Mouse (Mus musculus): ENCODE results near the gene Trrap. TPM values are rescaled to one million over a fixed set of nuclear protein-coding genes. Genes with fewer than 3 reads are reported as not detected.
A peak's percentile ranks its signal among the peaks of the same experiment; 100 is the strongest.

Trrap gene
- polyA plus RNA-seq, 1 experiment from 2014 or later = 68.8 TPM

DNA sequence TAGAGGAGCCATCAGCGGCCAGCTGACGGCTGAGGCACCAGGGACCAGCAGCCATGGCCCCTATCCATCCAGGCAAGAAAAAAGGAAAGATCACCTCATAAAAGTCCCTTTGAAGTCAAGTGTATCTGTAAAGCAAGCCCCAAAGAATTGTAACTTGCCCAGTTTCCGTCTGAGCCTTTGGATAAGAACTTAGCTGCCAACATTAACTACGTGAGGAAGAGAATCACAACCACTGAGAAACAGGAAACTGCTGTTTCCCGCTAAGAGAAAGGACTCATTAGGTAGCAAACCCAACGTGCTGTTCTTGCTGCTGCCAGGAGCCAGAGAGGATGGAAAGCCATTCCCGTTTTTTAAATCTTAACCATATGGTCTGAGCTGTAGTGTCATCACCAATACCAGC, 103.2 kb downstream of the Trrap start:
- H3K9ac ChIP-seq (ENCODE audit: low read depth, low read length) = no peak overlapping the region
- no peaks in the 10 kb centered on the region for H3K36me3 ChIP-seq (ENCODE audit: control insufficient read depth, insufficient read depth, low read length)
- no peaks in the 10 kb centered on the region for H3K9me3 ChIP-seq (ENCODE audit: control insufficient read depth, low read length)
- no peak overlapping the region for H3K4me3 ChIP-seq (ENCODE audit: low read depth, low read length)
- no peaks in the 10 kb centered on the region for H3K27me3 ChIP-seq (replicated peaks; ENCODE audit: control insufficient read depth, insufficient read depth, low read length)
- no peak for ATAC-seq (ENCODE audit: low read depth)
- no peak overlapping the region for H3K27ac ChIP-seq (replicated peaks; ENCODE audit: low read depth, low read length)
- H3K4me2 ChIP-seq (ENCODE audit: low read depth, low read length) = no peak overlapping the region
- 59% methylated on average over 7 of the region's 7 CpGs for WGBS
- no peaks in the 10 kb centered on the region for H3K4me1 ChIP-seq (ENCODE audit: control insufficient read depth, insufficient read depth, low read length)
- DNase-seq (ENCODE audit: low spot score) = peak; percentile 21

DNA sequence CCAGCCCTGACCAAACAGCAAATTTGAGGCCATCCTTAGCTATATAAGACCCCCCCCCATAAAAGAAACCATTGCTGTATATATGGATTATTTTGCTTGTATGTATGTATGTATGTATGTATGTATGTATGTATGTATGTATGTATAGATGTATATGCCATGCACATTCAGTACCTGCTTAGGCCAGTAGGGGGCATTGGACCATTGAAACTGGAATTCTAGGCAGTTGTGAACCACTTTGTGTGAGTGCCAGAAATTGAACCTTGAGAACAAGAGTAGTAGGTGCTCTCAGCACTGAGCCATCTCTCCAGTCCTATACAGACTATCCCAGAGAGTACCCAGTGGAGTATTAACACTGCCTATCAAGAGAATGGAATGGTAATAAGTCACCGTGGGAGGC, 104.2 kb downstream of the Trrap start:
- no peaks in the 10 kb centered on the region for H3K27me3 ChIP-seq (replicated peaks; ENCODE audit: control insufficient read depth, insufficient read depth, low read length)
- no peak overlapping the region for H3K4me3 ChIP-seq (ENCODE audit: low read depth, low read length)
- H3K4me2 ChIP-seq (ENCODE audit: low read depth, low read length) = no peak overlapping the region
- H3K9me3 ChIP-seq (ENCODE audit: control insufficient read depth, low read length) = no peaks in the 10 kb centered on the region
- no peak for ATAC-seq (ENCODE audit: low read depth)
- H3K4me1 ChIP-seq (ENCODE audit: control insufficient read depth, insufficient read depth, low read length) = no peaks in the 10 kb centered on the region
- H3K27ac ChIP-seq (replicated peaks; ENCODE audit: low read depth, low read length) = no peak overlapping the region
- no peak for DNase-seq (ENCODE audit: low spot score)
- WGBS = 96% methylated on average over 1 of the region's 1 CpGs
- peaks cover 4% of the 10 kb centered on the region; the same call in 1 of the 2 replicates for H3K36me3 ChIP-seq (ENCODE audit: control insufficient read depth, insufficient read depth, low read length)
- H3K9ac ChIP-seq (ENCODE audit: low read depth, low read length) = no peak overlapping the region

DNA sequence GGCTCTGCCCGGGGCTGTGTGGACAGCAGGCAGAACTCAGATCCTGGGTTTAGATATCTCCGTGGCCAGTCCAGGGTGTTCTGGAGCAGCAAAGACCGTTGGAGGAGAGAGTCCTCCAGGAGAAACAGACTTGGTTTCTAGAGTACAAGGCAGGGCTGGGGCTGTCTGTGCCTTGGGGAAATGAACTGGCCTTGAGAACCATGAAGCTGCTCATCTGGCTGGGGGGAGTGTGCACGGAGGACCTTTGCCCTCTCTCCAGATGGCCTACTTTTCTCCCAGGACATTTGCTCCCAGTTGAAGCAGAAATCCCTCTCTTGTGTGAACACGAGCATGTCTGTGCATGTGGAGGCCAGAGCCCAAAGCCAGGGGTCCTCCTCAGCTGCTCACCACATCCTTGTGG, 104.8 kb downstream of the Trrap start:
- 52% methylated on average over 5 of the region's 5 CpGs for WGBS

DNA sequence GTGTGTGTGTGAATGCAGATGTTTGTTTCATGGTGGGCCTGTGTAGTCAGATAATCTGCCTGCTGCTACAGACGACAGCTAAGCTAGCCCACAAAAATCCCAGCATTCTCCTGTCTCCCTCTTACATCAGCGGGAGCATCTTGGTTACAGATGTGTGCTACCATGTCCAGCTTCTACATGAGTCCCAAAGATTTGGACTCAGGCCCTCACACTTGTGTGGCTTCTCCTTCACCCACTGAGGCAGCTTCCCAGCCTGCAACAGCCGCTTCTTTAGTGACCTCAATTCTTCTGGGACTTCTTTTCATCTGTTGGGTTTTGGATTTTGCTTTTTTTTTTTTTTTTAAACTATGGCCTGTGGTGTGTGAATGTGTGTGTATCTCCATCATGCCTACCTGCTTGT, 105.3 kb downstream of the Trrap start:
- ATAC-seq (ENCODE audit: low read depth) = no peak
- Histone ChIP-seq H3K27me3 (replicated peaks; ENCODE audit: control insufficient read depth, insufficient read depth, low read length) (no peaks in the 10 kb centered on the region), H3K36me3 (ENCODE audit: control insufficient read depth, insufficient read depth, low read length) (peaks cover 15% of the 10 kb centered on the region; the same call in 1 of the 2 replicates), H3K9me3 (ENCODE audit: control insufficient read depth, low read length) (no peaks in the 10 kb centered on the region), H3K4me2 (ENCODE audit: low read depth, low read length) (no peak overlapping the region), H3K27ac (replicated peaks; ENCODE audit: low read depth, low read length) (no peak overlapping the region), H3K4me1 (ENCODE audit: control insufficient read depth, insufficient read depth, low read length) (no peaks in the 10 kb centered on the region), H3K9ac (ENCODE audit: low read depth, low read length) (no peak overlapping the region; the same call in 1 of the 2 replicates), H3K4me3 (ENCODE audit: low read depth, low read length) (no peak overlapping the region)
- 40% methylated on average over 3 of the region's 3 CpGs for WGBS
- peak; percentile 12 for DNase-seq (ENCODE audit: low spot score)

More for the DNA sequence above, 104.8 kb downstream of the Trrap start:
- Histone ChIP-seq H3K4me3 (ENCODE audit: low read depth, low read length) (no peak overlapping the region), H3K36me3 (ENCODE audit: control insufficient read depth, insufficient read depth, low read length) (peaks cover 10% of the 10 kb centered on the region; the same call in 1 of the 2 replicates), H3K27me3 (replicated peaks; ENCODE audit: control insufficient read depth, insufficient read depth, low read length) (no peaks in the 10 kb centered on the region), H3K9ac (ENCODE audit: low read depth, low read length) (peak overlapping the region; percentile 14; the same call in 1 of the 2 replicates), H3K9me3 (ENCODE audit: control insufficient read depth, low read length) (no peaks in the 10 kb centered on the region), H3K27ac (replicated peaks; ENCODE audit: low read depth, low read length) (no peak overlapping the region), H3K4me1 (ENCODE audit: control insufficient read depth, insufficient read depth, low read length) (no peaks in the 10 kb centered on the region), H3K4me2 (ENCODE audit: low read depth, low read length) (no peak overlapping the region)
- DNase-seq (ENCODE audit: low spot score) = no peak
- ATAC-seq (ENCODE audit: low read depth) = no peak

DNA sequence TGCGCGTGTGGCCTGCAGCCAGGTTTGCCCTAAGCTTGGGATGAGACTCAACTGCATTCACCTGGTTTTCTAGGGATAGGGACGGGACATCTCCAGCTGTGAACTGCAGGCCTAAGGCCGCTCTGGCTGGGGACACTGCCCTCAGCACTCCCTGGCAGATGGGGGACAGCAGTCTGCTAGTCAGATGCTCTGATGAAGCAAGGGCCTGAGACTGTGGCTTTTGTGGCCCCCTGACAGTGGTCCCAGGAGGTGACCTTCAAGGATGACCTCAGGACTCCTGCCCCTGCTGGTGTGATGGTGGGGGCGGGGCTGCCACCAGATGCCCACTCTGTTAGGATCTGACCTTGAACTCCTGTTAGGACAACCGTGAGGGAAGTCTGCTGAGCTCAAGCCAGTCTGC, 107.7 kb downstream of the Trrap start:
- H3K9me3 ChIP-seq (ENCODE audit: control insufficient read depth, low read length) = no peaks in the 10 kb centered on the region
- H3K36me3 ChIP-seq (ENCODE audit: control insufficient read depth, insufficient read depth, low read length) = peaks cover 38% of the 10 kb centered on the region; the same call in 1 of the 2 replicates
- no peak overlapping the region for H3K9ac ChIP-seq (ENCODE audit: low read depth, low read length)
- H3K27ac ChIP-seq (replicated peaks; ENCODE audit: low read depth, low read length) = no peak overlapping the region
- no peak for DNase-seq (ENCODE audit: low spot score)
- no peaks in the 10 kb centered on the region for H3K4me1 ChIP-seq (ENCODE audit: control insufficient read depth, insufficient read depth, low read length)
- no peak overlapping the region for H3K4me2 ChIP-seq (ENCODE audit: low read depth, low read length)
- H3K27me3 ChIP-seq (replicated peaks; ENCODE audit: control insufficient read depth, insufficient read depth, low read length) = no peaks in the 10 kb centered on the region
- WGBS = 92% methylated on average over 6 of the region's 6 CpGs
- no peak overlapping the region for H3K4me3 ChIP-seq (ENCODE audit: low read depth, low read length)
- no peak for ATAC-seq (ENCODE audit: low read depth)

DNA sequence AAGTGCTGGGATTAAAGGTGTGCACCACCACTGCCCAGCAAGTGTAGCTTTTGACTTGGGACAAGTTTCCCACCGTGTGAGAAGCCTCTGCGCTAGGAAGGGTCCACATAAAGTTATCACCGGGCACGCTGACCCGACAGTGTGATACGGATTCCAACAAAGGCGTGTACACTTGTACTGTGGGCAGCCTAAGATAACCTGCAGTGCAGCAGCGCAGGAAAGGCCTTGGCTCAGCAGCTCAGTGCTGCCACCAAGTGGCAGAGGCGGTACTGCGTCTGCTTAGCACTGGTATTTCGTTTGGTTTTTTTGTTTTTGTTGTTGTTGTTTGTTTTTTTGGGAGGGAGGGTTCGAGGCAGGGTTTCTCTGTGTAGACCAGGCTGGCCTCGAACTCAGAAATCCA, 108.4 kb downstream of the Trrap start:
- Histone ChIP-seq H3K27ac (replicated peaks; ENCODE audit: low read depth, low read length) (no peak overlapping the region), H3K9ac (ENCODE audit: low read depth, low read length) (no peak overlapping the region), H3K4me1 (ENCODE audit: control insufficient read depth, insufficient read depth, low read length) (no peaks in the 10 kb centered on the region), H3K4me3 (ENCODE audit: low read depth, low read length) (no peak overlapping the region), H3K9me3 (ENCODE audit: control insufficient read depth, low read length) (no peaks in the 10 kb centered on the region), H3K36me3 (ENCODE audit: control insufficient read depth, insufficient read depth, low read length) (peaks cover 44% of the 10 kb centered on the region), H3K27me3 (replicated peaks; ENCODE audit: control insufficient read depth, insufficient read depth, low read length) (no peaks in the 10 kb centered on the region), H3K4me2 (ENCODE audit: low read depth, low read length) (no peak overlapping the region)
- DNase-seq (ENCODE audit: low spot score) (peak; percentile 63), ATAC-seq (ENCODE audit: low read depth) (no peak)
- 18% methylated on average over 13 of the region's 13 CpGs for WGBS

DNA sequence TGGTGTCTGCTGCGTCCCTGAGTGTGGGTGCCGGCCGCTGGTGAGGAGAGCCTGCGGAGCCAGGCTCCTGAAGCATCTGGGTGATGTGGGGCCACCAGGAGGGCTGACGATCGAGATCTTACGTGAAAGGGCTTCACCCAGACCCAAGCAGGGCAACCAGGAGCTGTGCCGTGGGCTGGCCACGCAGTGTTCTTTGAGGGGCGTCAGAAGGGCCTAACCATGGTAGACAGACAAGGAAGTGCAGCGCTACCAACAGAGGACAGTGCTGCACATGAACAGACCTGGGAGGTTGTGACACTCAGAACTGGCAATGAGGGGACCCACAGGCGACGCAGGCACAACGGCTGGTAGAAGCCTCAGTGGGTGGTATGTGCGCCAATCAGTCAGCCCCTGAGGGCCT, 109.5 kb downstream of the Trrap start:
- no peaks in the 10 kb centered on the region for H3K9me3 ChIP-seq (ENCODE audit: control insufficient read depth, low read length)
- no peak for ATAC-seq (ENCODE audit: low read depth)
- 90% methylated on average over 15 of the region's 15 CpGs for WGBS
- no peak overlapping the region for H3K4me2 ChIP-seq (ENCODE audit: low read depth, low read length)
- no peak overlapping the region for H3K9ac ChIP-seq (ENCODE audit: low read depth, low read length)
- no peak overlapping the region for H3K4me3 ChIP-seq (ENCODE audit: low read depth, low read length)
- H3K36me3 ChIP-seq (ENCODE audit: control insufficient read depth, insufficient read depth, low read length) = peaks cover 56% of the 10 kb centered on the region
- H3K4me1 ChIP-seq (ENCODE audit: control insufficient read depth, insufficient read depth, low read length) = no peaks in the 10 kb centered on the region
- DNase-seq (ENCODE audit: low spot score) = no peak
- H3K27me3 ChIP-seq (replicated peaks; ENCODE audit: control insufficient read depth, insufficient read depth, low read length) = no peaks in the 10 kb centered on the region
- no peak overlapping the region for H3K27ac ChIP-seq (replicated peaks; ENCODE audit: low read depth, low read length)

DNA sequence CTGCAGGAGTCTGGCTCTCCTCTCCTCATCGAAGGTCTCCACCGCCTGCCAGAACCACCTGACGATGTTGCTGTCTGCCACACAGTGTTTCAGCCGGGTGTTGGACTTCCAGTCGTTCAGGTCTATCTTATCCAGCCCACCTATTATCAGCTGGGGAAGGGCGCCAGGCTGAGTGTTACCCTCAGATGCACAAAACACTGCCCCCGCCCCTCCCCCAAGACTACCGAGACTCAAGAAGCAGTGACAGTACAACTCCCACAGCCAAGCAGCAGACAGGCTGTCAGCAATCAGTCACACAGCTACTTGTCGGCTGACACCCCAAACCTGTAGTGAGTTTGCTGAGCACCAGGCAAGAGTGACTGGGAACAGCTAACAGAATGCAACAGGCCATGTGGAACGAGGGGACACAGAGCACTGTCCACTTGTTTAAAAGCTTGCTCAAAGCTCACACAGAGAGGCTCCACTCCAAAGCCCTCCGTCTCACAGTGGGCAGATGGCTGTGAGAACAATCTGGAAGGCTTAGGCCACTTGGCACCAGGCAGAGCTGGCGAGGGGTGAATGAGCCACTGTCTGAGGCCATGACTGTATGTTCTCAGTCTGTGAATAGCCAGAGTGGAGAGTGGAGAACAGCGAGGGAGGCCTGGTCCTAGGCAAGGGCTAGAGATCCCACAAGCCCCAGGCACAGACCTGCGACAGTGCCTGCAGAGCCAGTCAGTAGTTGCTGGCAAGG, 114.3 kb downstream of the Trrap start:
- Histone ChIP-seq H3K4me3 (ENCODE audit: low read depth, low read length) (no peak overlapping the region), H3K4me2 (ENCODE audit: low read depth, low read length) (no peak overlapping the region), H3K27me3 (replicated peaks; ENCODE audit: control insufficient read depth, insufficient read depth, low read length) (no peaks in the 10 kb centered on the region), H3K4me1 (ENCODE audit: control insufficient read depth, insufficient read depth, low read length) (no peaks in the 10 kb centered on the region), H3K9ac (ENCODE audit: low read depth, low read length) (no peak overlapping the region), H3K27ac (replicated peaks; ENCODE audit: low read depth, low read length) (no peak overlapping the region), H3K9me3 (ENCODE audit: control insufficient read depth, low read length) (no peaks in the 10 kb centered on the region), H3K36me3 (ENCODE audit: control insufficient read depth, insufficient read depth, low read length) (peaks cover 98% of the 10 kb centered on the region)
- ATAC-seq (ENCODE audit: low read depth) (no peak), DNase-seq (ENCODE audit: low spot score) (no peak)
- WGBS = 88% methylated on average over 13 of the region's 14 CpGs

DNA sequence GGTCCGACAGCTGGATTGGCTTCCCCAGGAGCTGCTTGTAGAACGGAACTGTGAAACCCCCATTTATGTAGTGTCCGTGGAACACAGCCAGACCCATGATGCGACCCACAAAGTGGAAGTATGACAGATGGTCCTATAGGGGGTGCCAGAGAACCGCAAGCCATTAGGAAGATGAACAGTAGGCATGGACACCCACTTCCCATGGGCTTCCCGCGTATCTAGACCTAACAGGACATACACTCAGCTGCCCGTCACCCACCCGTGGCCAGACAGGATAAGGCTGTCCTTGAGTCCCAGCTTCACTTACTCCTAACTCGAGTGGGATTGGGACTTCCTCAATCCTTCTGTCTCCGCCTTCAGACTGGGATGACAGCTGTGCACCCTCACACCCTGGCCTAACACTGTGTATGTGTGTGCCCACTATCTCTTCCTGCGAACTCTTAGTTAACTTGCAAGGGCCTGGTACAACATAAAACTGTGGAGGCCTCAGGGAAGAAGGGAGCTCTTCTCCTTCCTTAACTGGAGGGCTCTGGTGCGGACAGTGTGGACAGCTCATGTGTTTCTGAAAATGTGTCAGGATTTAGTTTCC, 117.2 kb downstream of the Trrap start:
- no peak overlapping the region for H3K27ac ChIP-seq (replicated peaks; ENCODE audit: low read depth, low read length)
- DNase-seq (ENCODE audit: low spot score) (no peak), ATAC-seq (ENCODE audit: low read depth) (no peak)
- no peaks in the 10 kb centered on the region for H3K9me3 ChIP-seq (ENCODE audit: control insufficient read depth, low read length)
- no peaks in the 10 kb centered on the region for H3K4me1 ChIP-seq (ENCODE audit: control insufficient read depth, insufficient read depth, low read length)
- 85% methylated on average over 13 of the region's 13 CpGs for WGBS
- no peak overlapping the region for H3K4me3 ChIP-seq (ENCODE audit: low read depth, low read length)
- peaks cover 97% of the 10 kb centered on the region for H3K36me3 ChIP-seq (ENCODE audit: control insufficient read depth, insufficient read depth, low read length)
- no peak overlapping the region for H3K9ac ChIP-seq (ENCODE audit: low read depth, low read length)
- H3K27me3 ChIP-seq (replicated peaks; ENCODE audit: control insufficient read depth, insufficient read depth, low read length) = no peaks in the 10 kb centered on the region
- H3K4me2 ChIP-seq (ENCODE audit: low read depth, low read length) = no peak overlapping the region

Data from embryonic facial prominence, embryonic 14.5 days (tissue).